Mouse (Mus musculus) heart, adult 2 months (tissue): ENCODE data around the gene Tiam2. TPM values are rescaled to one million over a fixed set of nuclear protein-coding genes. Genes with fewer than 3 reads are reported as not detected.

Experiments used
- DNase-seq, 2 experiments: peaks; one replicate each; pipeline ENCODE4 v3.0.0; 2021
- H3K27ac ChIP-seq: fragments of 200-600 bp; 2 replicates; pipeline ENCODE4 v1.8.1; 2022
- H3K27me3 ChIP-seq: fragments of 200-500 bp; 2 replicates; pipeline ENCODE4 v1.6.1; 2012; ENCODE audit warnings: mild to moderate bottlenecking, low read length, inconsistent platforms, mixed read lengths; ENCODE audit not compliant: control insufficient read depth, insufficient read depth
- H3K36me3 ChIP-seq: fragments of 200-500 bp; 2 replicates; pipeline ENCODE4 v1.6.1; 2012; ENCODE audit warnings: low read length, inconsistent platforms; ENCODE audit not compliant: control insufficient read depth, insufficient read depth
- H3K4me1 ChIP-seq: fragments of 200-500 bp; 2 replicates; pipeline ENCODE4 v1.6.1; 2011; ENCODE audit warnings: low read length; ENCODE audit not compliant: control insufficient read depth, insufficient read depth
- H3K4me3 ChIP-seq: fragments of 200-600 bp; 2 replicates; pipeline ENCODE4 v1.8.1; 2022
- H3K79me2 ChIP-seq: fragments of 200-500 bp; replicated peaks from 2 replicates; pipeline ENCODE4 v1.6.1; 2012; ENCODE audit warnings: mild to moderate bottlenecking, inconsistent platforms, low read length, moderate library complexity, mixed read lengths; ENCODE audit not compliant: control insufficient read depth, insufficient read depth
- H3K9ac ChIP-seq: fragments of 200-500 bp; 2 replicates; pipeline ENCODE4 v1.6.1; 2012; ENCODE audit warnings: low read depth, mild to moderate bottlenecking, control low read depth, inconsistent platforms, low read length, mixed read lengths
- CTCF ChIP-seq: fragments of 200-600 bp; IDR thresholded peaks from 2 replicates; pipeline ENCODE4 v1.8.1; 2022; ENCODE audit warnings: antibody characterized with exemption, mild to moderate bottlenecking, moderate library complexity
- EP300 ChIP-seq: fragments of 200-500 bp; IDR thresholded peaks from 2 replicates; pipeline ENCODE4 v1.6.1; 2011; ENCODE audit warnings: low read depth, low read length, control low read depth; ENCODE audit not compliant: insufficient read depth
- POLR2A ChIP-seq: fragments of 200-500 bp; IDR thresholded peaks from 2 replicates; pipeline ENCODE4 v1.6.1; 2011; ENCODE audit warnings: mild to moderate bottlenecking, low read depth, low read length, control low read depth; ENCODE audit not compliant: insufficient read depth
- WGBS: fragments of 180-500 bp; shearing (Covaris S2); methylation state at CpG from one replicate; pipeline ENCODE4 v1.1.7; 2018; 5-methylcytosine and 5-hydroxymethylcytosine counted together
- intact Hi-C: fragments of 180-260 bp; cut with DNase I; formaldehyde crosslinking; loops from one replicate; pipeline ENCODE4 v1.15.1; 2025
- polyA plus RNA-seq: library from polyadenylated mRNA; depleted of rRNA; stranded (reverse); fragments of >200 nt; gene quantifications from 2 replicates; pipeline ENCODE4 v1.2.3, GENCODE M21; 2012
- total RNA-seq, 2 experiments: library from RNA; stranded (reverse); gene quantifications; 2 replicates each; pipeline ENCODE4 v1.2.3; 2021

Tiam2 gene
- total and polyA plus RNA-seq, 3 experiments: 1.1 to 2.7 (median 2.3) TPM

DNA sequence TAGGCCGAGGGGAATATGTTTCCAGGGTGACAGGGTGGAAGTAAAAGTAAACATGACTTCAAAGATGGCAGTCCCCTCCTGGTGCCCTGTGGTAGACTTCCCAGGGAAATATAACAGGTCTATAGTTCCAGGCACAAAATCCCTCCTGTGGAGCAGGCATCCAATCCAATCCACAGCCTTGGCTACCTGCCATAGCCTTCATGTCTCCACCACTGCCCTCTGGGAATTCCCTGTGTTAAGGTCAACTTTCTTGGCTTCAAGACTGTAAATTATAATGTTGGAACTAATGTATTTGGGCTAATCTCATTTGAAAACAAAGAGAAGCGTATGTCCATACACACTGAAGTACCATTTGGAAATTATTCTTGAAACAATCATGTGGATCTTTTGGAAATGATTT is 97.0 kb downstream of the Tiam2 start:
- intact Hi-C loops: no loop called here
- Histone ChIP-seq H3K4me3 (no peak overlapping the region), H3K79me2 (no peaks in the 10 kb centered on the region), H3K9ac (no peak overlapping the region), H3K27ac (no peak overlapping the region), H3K27me3 (no peaks in the 10 kb centered on the region), H3K4me1 (no peaks in the 10 kb centered on the region), H3K36me3 (no peaks in the 10 kb centered on the region)
- 57% methylated on average over 2 of the region's 2 CpGs for WGBS
- DNase-seq: no peak
- TF ChIP-seq EP300: no peak
- TF ChIP-seq CTCF: no peak
- no peak for TF ChIP-seq POLR2A

DNA sequence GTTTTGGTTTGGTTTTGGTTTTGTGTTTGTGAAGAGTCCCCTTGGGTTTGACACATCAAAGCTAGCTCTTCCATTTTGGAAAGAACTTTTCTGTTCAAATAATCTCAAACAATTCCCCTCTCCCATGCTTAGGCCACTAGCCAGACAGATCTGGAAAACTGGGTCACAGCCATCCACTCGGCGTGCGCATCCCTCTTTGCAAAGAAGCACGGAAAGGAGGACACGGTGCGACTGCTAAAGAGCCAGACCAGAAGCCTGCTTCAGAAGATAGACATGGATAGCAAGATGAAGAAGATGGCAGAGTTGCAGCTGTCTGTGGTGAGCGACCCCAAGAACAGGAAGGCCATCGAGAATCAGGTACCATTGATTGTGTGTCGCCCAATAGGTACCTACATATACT is 102.3 kb downstream of the Tiam2 start:
- H3K27ac ChIP-seq: no peak overlapping the region
- no peak for TF ChIP-seq CTCF
- TF ChIP-seq EP300: no peak
- no peak for TF ChIP-seq POLR2A
- H3K9ac ChIP-seq: no peak overlapping the region
- no peaks in the 10 kb centered on the region for H3K36me3 ChIP-seq
- H3K4me3 ChIP-seq: no peak overlapping the region
- DNase-seq: no peak
- H3K79me2 ChIP-seq: no peaks in the 10 kb centered on the region
- 91% methylated on average over 9 of the region's 9 CpGs for WGBS
- no peaks in the 10 kb centered on the region for H3K4me1 ChIP-seq
- no peaks in the 10 kb centered on the region for H3K27me3 ChIP-seq
- intact Hi-C loops: no loop called here

DNA sequence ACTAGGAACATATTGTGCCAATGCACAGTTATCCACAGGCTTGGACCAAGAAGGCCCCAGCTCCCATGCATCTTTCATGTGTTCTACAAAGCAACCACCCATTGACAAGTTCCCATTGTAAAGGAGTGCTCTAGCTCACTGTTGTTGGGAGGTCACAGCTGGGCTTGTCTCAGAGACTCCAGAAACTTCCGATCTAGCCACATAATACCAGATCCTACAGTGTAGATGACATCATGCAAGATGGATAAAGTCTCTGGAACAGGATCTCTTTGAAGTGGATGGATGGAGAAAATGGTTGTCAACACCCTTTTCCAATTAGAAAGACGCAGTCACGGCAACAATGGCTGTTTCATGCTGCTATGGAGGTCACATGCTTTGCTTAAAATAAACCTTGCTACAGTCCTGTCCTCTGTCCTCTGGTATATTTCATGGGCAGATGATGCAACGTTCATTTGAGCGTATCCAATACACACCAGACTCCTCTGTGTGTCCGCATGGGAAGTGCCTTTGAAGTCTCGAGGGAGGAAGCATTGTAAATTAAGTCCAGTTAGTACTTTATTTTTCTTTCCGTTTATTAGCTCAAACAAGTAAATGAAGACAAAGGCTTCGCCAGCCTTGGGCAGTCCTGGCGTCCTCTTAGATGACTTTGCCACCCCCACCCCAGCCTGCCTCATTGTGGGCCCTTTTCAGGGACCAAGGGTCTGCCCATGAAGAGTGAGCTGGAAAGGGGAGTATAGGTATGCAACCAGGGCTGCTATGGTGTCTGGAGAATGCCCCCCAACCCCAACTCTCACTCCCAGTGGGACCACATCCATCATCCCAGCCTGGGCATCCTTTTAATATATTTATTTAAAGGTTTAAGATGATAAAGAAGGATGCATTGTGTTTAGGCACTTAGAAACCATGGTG is 106.5 kb downstream of the Tiam2 start:
- WGBS: 34% methylated on average over 10 of the region's 10 CpGs
- Histone ChIP-seq H3K4me1 (no peaks in the 10 kb centered on the region), H3K4me3 (no peak overlapping the region), H3K27ac (no peak overlapping the region), H3K79me2 (no peaks in the 10 kb centered on the region), H3K27me3 (no peaks in the 10 kb centered on the region), H3K36me3 (no peaks in the 10 kb centered on the region), H3K9ac (no peak overlapping the region)
- intact Hi-C loops: no loop called here
- no peak for DNase-seq
- TF ChIP-seq CTCF (no peak), EP300 (no peak), POLR2A (no peak)

DNA sequence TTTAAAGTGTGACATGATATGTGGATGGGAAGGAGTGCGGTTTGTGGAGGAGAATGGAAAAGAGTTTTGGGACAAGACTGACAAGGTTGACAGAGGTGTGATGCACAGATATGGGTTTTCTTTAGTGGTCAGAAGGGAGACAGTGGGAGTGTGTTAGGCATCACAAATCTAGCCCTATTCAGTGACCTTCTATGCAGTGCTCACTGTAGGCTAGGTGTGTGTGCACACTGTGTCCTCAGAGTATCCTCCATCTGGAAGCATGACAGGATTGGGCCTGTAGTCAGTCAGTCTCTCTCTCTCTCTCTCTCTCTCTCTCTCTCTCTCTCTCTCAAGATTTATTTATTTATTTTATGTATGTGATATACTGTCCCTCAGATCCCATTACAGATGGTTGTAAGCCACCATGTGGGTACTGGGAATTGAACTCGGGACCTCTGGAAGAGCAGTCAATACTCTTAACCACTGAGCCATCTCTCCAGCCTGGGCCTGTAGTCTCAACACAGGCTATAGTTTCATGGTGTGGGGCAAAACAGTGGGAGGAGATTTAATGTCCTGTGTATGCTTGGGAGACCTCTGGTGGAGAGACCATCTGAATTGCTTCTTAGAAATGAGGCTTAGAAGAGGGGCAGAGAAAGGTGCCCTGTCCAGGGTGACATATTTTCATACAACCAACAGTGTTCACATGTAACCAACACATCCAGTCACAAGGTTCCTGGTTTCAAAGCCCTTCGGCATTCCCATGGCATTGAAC is 107.3 kb downstream of the Tiam2 start:
- Histone ChIP-seq H3K79me2 (no peaks in the 10 kb centered on the region), H3K27ac (no peak overlapping the region), H3K36me3 (no peaks in the 10 kb centered on the region), H3K4me3 (no peak overlapping the region), H3K4me1 (no peaks in the 10 kb centered on the region), H3K9ac (no peak overlapping the region), H3K27me3 (no peaks in the 10 kb centered on the region)
- TF ChIP-seq EP300 (no peak), POLR2A (no peak), CTCF (no peak)
- 87% methylated on average over 3 of the region's 3 CpGs for WGBS
- DNase-seq: no peak
- intact Hi-C loops: no loop called here

DNA sequence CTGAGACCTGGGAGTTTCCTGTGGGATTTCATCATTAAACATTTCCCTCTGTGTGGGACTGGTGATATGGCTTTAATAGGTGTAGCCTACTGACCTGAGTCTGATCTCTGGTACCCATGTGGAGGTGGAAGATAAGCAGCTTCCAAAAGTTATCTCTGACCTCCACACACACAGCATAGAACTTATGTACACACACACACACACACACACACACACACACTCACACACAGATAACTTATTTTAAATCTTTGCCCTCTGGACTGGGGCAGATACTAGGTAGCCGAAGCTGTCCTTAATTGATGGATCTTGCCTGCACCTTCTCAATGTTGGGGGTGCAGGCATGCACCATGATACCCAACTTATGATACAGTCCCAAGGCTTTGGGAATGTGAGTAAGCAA is 108.9 kb downstream of the Tiam2 start:
- DNase-seq: no peak
- intact Hi-C loops: no loop called here
- H3K4me3 ChIP-seq: no peak overlapping the region
- no peaks in the 10 kb centered on the region for H3K36me3 ChIP-seq
- no peak for TF ChIP-seq POLR2A
- TF ChIP-seq CTCF: no peak
- no peak for TF ChIP-seq EP300
- H3K27ac ChIP-seq: no peak overlapping the region
- no peaks in the 10 kb centered on the region for H3K4me1 ChIP-seq
- H3K79me2 ChIP-seq: no peaks in the 10 kb centered on the region
- no peaks in the 10 kb centered on the region for H3K27me3 ChIP-seq
- H3K9ac ChIP-seq: no peak overlapping the region
- WGBS: 38% methylated on average over 1 of the region's 1 CpGs
